Mouse (Mus musculus) spleen, embryonic (tissue): ENCODE data around the gene Acox2.

Experiments used
- CTCF ChIA-PET: fragments of 350-600 bp; sonication (Branson Sonifier 250); formaldehyde crosslinking; loops from one replicate; lab custom pipeline; 2022; lab: Charles Lee

Gene Acox2

GRCm38 (mm10) chr14:8250141-8250871 is 8.8 kb downstream of the Acox2 start:
- CTCF ChIA-PET = no interaction called here

- CTCF ChIA-PET = no interaction called here
These were observed 9.9 kb downstream of the Acox2 start for GRCm38 (mm10) chr14:8249206-8249605.

- CTCF ChIA-PET = no interaction called here
These were observed 12.3 kb downstream of the Acox2 start for GRCm38 (mm10) chr14:8246878-8247277.

GRCm38 (mm10) chr14:8244211-8244611 is 14.9 kb downstream of the Acox2 start:
- CTCF ChIA-PET = no interaction called here

GRCm38 (mm10) chr14:8243136-8243888 is 15.8 kb downstream of the Acox2 start:
- CTCF ChIA-PET = no interaction called here

- CTCF ChIA-PET = no interaction called here
These were observed 16.7 kb downstream of the Acox2 start for GRCm38 (mm10) chr14:8242388-8242920.

- CTCF ChIA-PET = no interaction called here
These were observed 17.3 kb downstream of the Acox2 start for GRCm38 (mm10) chr14:8241816-8242215.

- CTCF ChIA-PET = no interaction called here
These were observed 25.9 kb downstream of the Acox2 start for GRCm38 (mm10) chr14:8233252-8233651.

- CTCF ChIA-PET = no interaction called here
These were observed 26.8 kb downstream of the Acox2 start for GRCm38 (mm10) chr14:8232155-8232910.

- CTCF ChIA-PET = no interaction called here
These were observed 29.7 kb downstream of the Acox2 start for GRCm38 (mm10) chr14:8229367-8230019.

- CTCF ChIA-PET = no interaction called here
These were observed 34.3 kb downstream of the Acox2 start for GRCm38 (mm10) chr14:8224805-8225204.

GRCm38 (mm10) chr14:8223506-8224293 is 35.5 kb downstream of the Acox2 start:
- CTCF ChIA-PET = no interaction called here

GRCm38 (mm10) chr14:8222561-8222960 is 36.6 kb downstream of the Acox2 start:
- CTCF ChIA-PET = no interaction called here

GRCm38 (mm10) chr14:8220912-8221311 is 38.2 kb downstream of the Acox2 start:
- CTCF ChIA-PET = no interaction called here

- CTCF ChIA-PET = no interaction called here
These were observed 38.8 kb downstream of the Acox2 start for GRCm38 (mm10) chr14:8220306-8220705.

GRCm38 (mm10) chr14:8219876-8220275 is 39.3 kb downstream of the Acox2 start:
- CTCF ChIA-PET = interaction anchor here (0.9 kb wide), 1 partner anchor 216 kb away, joined by 6 read pairs; no protein-coding TSS in a partner anchor

- CTCF ChIA-PET = interaction anchor here (0.8 to 0.9 kb wide), 2 partner anchors 9 to 215 kb away, joined by 6 to 8 read pairs; no protein-coding TSS in a partner anchor
These were observed 40.3 kb downstream of the Acox2 start for GRCm38 (mm10) chr14:8218730-8219380.

- CTCF ChIA-PET = interaction anchor here (0.8 kb wide), 1 partner anchor 10 kb away, joined by 8 read pairs; no protein-coding TSS in a partner anchor
These were observed 40.9 kb downstream of the Acox2 start for GRCm38 (mm10) chr14:8218238-8218637.

- CTCF ChIA-PET = no interaction called here
These were observed 43.1 kb downstream of the Acox2 start for GRCm38 (mm10) chr14:8216100-8216499.

GRCm38 (mm10) chr14:8215208-8215778 is 43.9 kb downstream of the Acox2 start:
- CTCF ChIA-PET = no interaction called here
